Mouse (Mus musculus) heart, adult 8-10 months (tissue): ENCODE measurements around the gene Adam12. TPM values are rescaled to one million over a fixed set of nuclear protein-coding genes. Genes with fewer than 3 reads are reported as not detected.

Experiments used
- DNase-seq: peaks from one replicate; pipeline ENCODE4 v3.0.0; 2022; ENCODE audit warnings: low spot score
- total RNA-seq, 4 experiments: library from RNA; stranded (reverse); gene quantifications; 2 replicates each; pipeline ENCODE4 v1.2.4; 2022

Adam12 gene
- under 1 TPM; 0.31 to 0.37 (median 0.34) TPM for total RNA-seq

- DNase-seq: no peak
Measured at GRCm38 (mm10) chr7:134231378-134232346, at the start of gene Adam12. Gene Adam12, minus strand, starts transcription at chr7:134232146.

GRCm38 (mm10) chr7:134272956-134273355 lies 41.0 kb upstream of the Adam12 start:
- no peak for DNase-seq

- DNase-seq: no peak
Measured at GRCm38 (mm10) chr7:134272421-134272820, 40.5 kb upstream of the Adam12 start.

- no peak for DNase-seq
Measured at GRCm38 (mm10) chr7:134265783-134266182, 33.8 kb upstream of the Adam12 start.

- peak; percentile 49 for DNase-seq
Measured at GRCm38 (mm10) chr7:134263146-134263906, 31.4 kb upstream of the Adam12 start.

- peak; percentile 77 for DNase-seq
Measured at GRCm38 (mm10) chr7:134261003-134261701, 29.2 kb upstream of the Adam12 start.

- DNase-seq: no peak
Measured at GRCm38 (mm10) chr7:134250273-134250870, 18.4 kb upstream of the Adam12 start.

GRCm38 (mm10) chr7:134248041-134248440 lies 16.1 kb upstream of the Adam12 start:
- DNase-seq: no peak

- no peak for DNase-seq
Measured at GRCm38 (mm10) chr7:134246624-134247023, 14.7 kb upstream of the Adam12 start.

- no peak for DNase-seq
Measured at GRCm38 (mm10) chr7:134242773-134243172, 10.8 kb upstream of the Adam12 start.

- no peak for DNase-seq
Measured at GRCm38 (mm10) chr7:134241212-134241611, 9.3 kb upstream of the Adam12 start.

- DNase-seq: no peak
Measured at GRCm38 (mm10) chr7:134240579-134240978, 8.6 kb upstream of the Adam12 start.

- DNase-seq: no peak
Measured at GRCm38 (mm10) chr7:134238863-134239262, 6.9 kb upstream of the Adam12 start.

- no peak for DNase-seq
Measured at GRCm38 (mm10) chr7:134237356-134237755, 5.4 kb upstream of the Adam12 start.

- DNase-seq: no peak
Measured at GRCm38 (mm10) chr7:134236727-134237126, 4.8 kb upstream of the Adam12 start.

- DNase-seq: no peak
Measured at GRCm38 (mm10) chr7:134235552-134235951, 3.6 kb upstream of the Adam12 start.

GRCm38 (mm10) chr7:134230708-134231107 lies 1.2 kb downstream of the Adam12 start:
- DNase-seq: no peak

- DNase-seq: no peak
Measured at GRCm38 (mm10) chr7:134229899-134230298, 2.0 kb downstream of the Adam12 start.

GRCm38 (mm10) chr7:134227773-134228455 lies 4.0 kb downstream of the Adam12 start:
- no peak for DNase-seq

- DNase-seq: no peak
Measured at GRCm38 (mm10) chr7:134227101-134227500, 4.8 kb downstream of the Adam12 start.

GRCm38 (mm10) chr7:134226231-134226630 lies 5.7 kb downstream of the Adam12 start:
- DNase-seq: no peak
